Mouse (Mus musculus): Measurements from ENCODE around the gene Asxl1. TPM values are rescaled to one million over a fixed set of nuclear protein-coding genes. Genes with fewer than 3 reads are reported as not detected.
A peak's percentile ranks its signal among the peaks of the same experiment; 100 is the strongest.

Gene Asxl1
- polyA plus RNA-seq, 1 experiment from 2014 or later: 26.0 TPM

GRCm38 (mm10) chr2:153343191-153343590, 2.4 kb upstream of the Asxl1 start:
- ATAC-seq (ENCODE audit: insufficient read depth) (no peak), DNase-seq (no peak)
- H3K4me2 ChIP-seq: no peak overlapping the region
- no peak overlapping the region for H3K9ac ChIP-seq
- no peaks in the 10 kb centered on the region for H3K27me3 ChIP-seq (ENCODE audit: insufficient read depth, low read length)
- H3K4me1 ChIP-seq (ENCODE audit: insufficient read depth): peaks cover 3% of the 10 kb centered on the region; the same call in 1 of the 2 replicates
- no peak overlapping the region for H3K4me3 ChIP-seq (ENCODE audit: low read depth, low read length)
- no peak overlapping the region for H3K27ac ChIP-seq (ENCODE audit: low read depth)
- H3K36me3 ChIP-seq (ENCODE audit: insufficient read depth): peaks cover 10% of the 10 kb centered on the region; the same call in 1 of the 2 replicates
- H3K9me3 ChIP-seq (ENCODE audit: low read depth, low read length): no peaks in the 10 kb centered on the region
- no peak for TF ChIP-seq CTCF (IDR thresholded peaks at IDR 0.05; ENCODE audit: low read depth)

GRCm38 (mm10) chr2:153345071-153345453, 567 bp upstream of the Asxl1 start:
- H3K27me3 ChIP-seq (ENCODE audit: insufficient read depth, low read length): no peaks in the 10 kb centered on the region
- peak overlapping the region; percentile 75 for H3K9ac ChIP-seq
- peaks cover 16% of the 10 kb centered on the region for H3K4me1 ChIP-seq (ENCODE audit: insufficient read depth)
- ATAC-seq (ENCODE audit: insufficient read depth) (no peak), DNase-seq (peak; percentile 20)
- H3K4me2 ChIP-seq: peak overlapping the region; percentile 85
- H3K36me3 ChIP-seq (ENCODE audit: insufficient read depth): peaks cover 14% of the 10 kb centered on the region; the same call in 1 of the 2 replicates
- peak overlapping the region; percentile 63 for H3K27ac ChIP-seq (ENCODE audit: low read depth)
- H3K4me3 ChIP-seq (ENCODE audit: low read depth, low read length): peak overlapping the region; percentile 86
- TF ChIP-seq CTCF (IDR thresholded peaks at IDR 0.05; ENCODE audit: low read depth): no peak
- 3% methylated on average over 11 of the region's 11 CpGs for WGBS
- H3K9me3 ChIP-seq (ENCODE audit: low read depth, low read length): no peaks in the 10 kb centered on the region

GRCm38 (mm10) chr2:153346221-153347182, 873 bp downstream of the Asxl1 start:
- Histone ChIP-seq H3K9ac (peak overlapping the region; percentile 99), H3K9me3 (ENCODE audit: low read depth, low read length) (no peaks in the 10 kb centered on the region), H3K4me2 (peak overlapping the region; percentile 85), H3K36me3 (ENCODE audit: insufficient read depth) (peaks cover 14% of the 10 kb centered on the region; the same call in 1 of the 2 replicates), H3K4me3 (ENCODE audit: low read depth, low read length) (peak overlapping the region; percentile 86), H3K4me1 (ENCODE audit: insufficient read depth) (peaks cover 22% of the 10 kb centered on the region), H3K27ac (ENCODE audit: low read depth) (peak overlapping the region; percentile 99), H3K27me3 (ENCODE audit: insufficient read depth, low read length) (no peaks in the 10 kb centered on the region)
- TF ChIP-seq CTCF (IDR thresholded peaks at IDR 0.05; ENCODE audit: low read depth): no peak
- WGBS: under 1% methylated on average over 55 of the region's 76 CpGs
- peak; percentile 60 for ATAC-seq (ENCODE audit: insufficient read depth)
- DNase-seq: peak; percentile 91

DNA sequence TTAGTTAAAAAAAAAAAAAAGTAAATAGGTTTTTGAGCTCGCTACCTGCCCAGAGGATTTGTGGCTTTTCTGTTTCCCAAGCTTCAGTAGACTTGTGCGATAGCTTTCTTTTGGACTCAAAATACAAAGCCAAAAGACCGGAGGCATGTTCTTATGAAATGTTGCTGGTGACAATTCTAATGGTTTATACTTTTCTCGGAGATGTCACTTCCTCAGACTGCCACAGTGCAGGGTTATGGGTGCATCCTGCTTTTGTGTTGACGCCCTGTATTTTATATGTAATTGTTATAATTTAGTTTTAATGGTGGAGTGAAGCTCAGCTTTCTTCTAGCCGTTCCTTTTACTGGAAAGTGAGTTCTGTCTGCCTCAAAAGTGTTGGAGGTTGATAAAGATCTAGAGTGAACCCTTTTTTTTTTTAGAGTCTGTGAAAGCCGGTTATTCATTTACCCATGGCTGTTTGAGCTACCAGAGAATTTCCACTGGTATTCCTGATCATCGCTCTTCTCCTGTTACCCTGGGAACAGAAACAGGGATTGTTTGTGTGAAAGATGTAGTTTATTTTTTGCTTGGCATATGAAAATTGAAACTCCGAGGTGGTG, 1.7 kb downstream of the Asxl1 start:
- no peak for ATAC-seq (ENCODE audit: insufficient read depth)
- Histone ChIP-seq H3K4me2 (peak overlapping the region; percentile 85), H3K27me3 (ENCODE audit: insufficient read depth, low read length) (no peaks in the 10 kb centered on the region), H3K36me3 (ENCODE audit: insufficient read depth) (peaks cover 13% of the 10 kb centered on the region), H3K27ac (ENCODE audit: low read depth) (peak overlapping the region; percentile 99), H3K4me3 (ENCODE audit: low read depth, low read length) (peak overlapping the region; percentile 86), H3K4me1 (ENCODE audit: insufficient read depth) (peaks cover 22% of the 10 kb centered on the region), H3K9ac (peak overlapping the region; percentile 99), H3K9me3 (ENCODE audit: low read depth, low read length) (no peaks in the 10 kb centered on the region)
- 2% methylated on average over 9 of the region's 9 CpGs for WGBS
- DNase-seq: peak; percentile 37
- no peak for TF ChIP-seq CTCF (IDR thresholded peaks at IDR 0.05; ENCODE audit: low read depth)

- Histone ChIP-seq H3K9me3 (ENCODE audit: low read depth, low read length) (no peaks in the 10 kb centered on the region), H3K4me1 (ENCODE audit: insufficient read depth) (peaks cover 22% of the 10 kb centered on the region), H3K9ac (peak overlapping the region; percentile 99), H3K27me3 (ENCODE audit: insufficient read depth, low read length) (no peaks in the 10 kb centered on the region), H3K36me3 (ENCODE audit: insufficient read depth) (peaks cover 18% of the 10 kb centered on the region), H3K4me2 (peak overlapping the region; percentile 85), H3K27ac (ENCODE audit: low read depth) (peak overlapping the region; percentile 99; the same call in 1 of the 2 replicates), H3K4me3 (ENCODE audit: low read depth, low read length) (peak overlapping the region; percentile 86)
- ATAC-seq (ENCODE audit: insufficient read depth) (no peak), DNase-seq (no peak)
- no peak for TF ChIP-seq CTCF (IDR thresholded peaks at IDR 0.05; ENCODE audit: low read depth)
- WGBS: 50% methylated on average over 6 of the region's 6 CpGs
Observed at GRCm38 (mm10) chr2:153348100-153348831, 2.6 kb downstream of the Asxl1 start.

- 18% methylated on average over 6 of the region's 6 CpGs for WGBS
- Histone ChIP-seq H3K4me2 (peak overlapping the region; percentile 46), H3K9me3 (ENCODE audit: low read depth, low read length) (no peaks in the 10 kb centered on the region), H3K4me1 (ENCODE audit: insufficient read depth) (peaks cover 22% of the 10 kb centered on the region), H3K36me3 (ENCODE audit: insufficient read depth) (peaks cover 37% of the 10 kb centered on the region), H3K9ac (no peak overlapping the region), H3K27ac (ENCODE audit: low read depth) (peak overlapping the region; percentile 51), H3K4me3 (ENCODE audit: low read depth, low read length) (0 out of 2 replicates have a peak overlapping the region, but pooled peaks have one; percentile 0), H3K27me3 (ENCODE audit: insufficient read depth, low read length) (no peaks in the 10 kb centered on the region)
- ATAC-seq (ENCODE audit: insufficient read depth): no peak
- no peak for TF ChIP-seq CTCF (IDR thresholded peaks at IDR 0.05; ENCODE audit: low read depth)
- DNase-seq: peak; percentile 9
Observed at GRCm38 (mm10) chr2:153350552-153351181, 5.0 kb downstream of the Asxl1 start.

Data from lung, embryonic 14.5 days (tissue).